Mouse (Mus musculus) erythroid progenitor cell, adult 5-6 weeks (primary cell): ENCODE measurements around the gene Ins2. TPM values are rescaled to one million over a fixed set of nuclear protein-coding genes. Genes with fewer than 3 reads are reported as not detected.

Experiments
- ATAC-seq: replicated peaks from 2 replicates; pipeline ENCODE4 v1.8.0; 2016; ENCODE audit warnings: moderate number of reproducible peaks, mild to moderate bottlenecking, moderate TSS enrichment, inconsistent platforms; ENCODE audit not compliant: poor library complexity, low FRiP score, severe bottlenecking
- total RNA-seq, 2 experiments: library from RNA; stranded (forward) in 1 of 2; stranded (reverse) in 1 of 2; fragments of 150-400 nt in 1 of 2; fragments of 186-747, 209-891 nt in 1 of 2; gene quantifications; 2 replicates each; pipeline versions ENCODE4 v1.2.3 to v1.2.4; 2015 to 2017; ENCODE audit warnings: low replicate concordance in 2 of 2

The Ins2 gene
- total RNA-seq (2015; ENCODE audit: low replicate concordance) (not detected in 2 replicates), total RNA-seq (2017; ENCODE audit: low replicate concordance) (not detected in 2 replicates)

- ATAC-seq, result no peak
These were observed at the start of gene Ins2 for GRCm38 (mm10) chr7:142743281-142743680. Ins2 (minus strand) TSS chr7:142743381.

- no peak for ATAC-seq
These were observed 49.6 kb upstream of the Ins2 start for GRCm38 (mm10) chr7:142792650-142793275.

GRCm38 (mm10) chr7:142789667-142790066 lies 46.5 kb upstream of the Ins2 start:
- 0 out of 2 replicates have a peak, but pooled peaks have one; percentile 34 for ATAC-seq

- peak; percentile 48 for ATAC-seq
These were observed 5.4 kb downstream of the Ins2 start for GRCm38 (mm10) chr7:142737772-142738171.

GRCm38 (mm10) chr7:142736943-142737490 lies 6.2 kb downstream of the Ins2 start:
- ATAC-seq, result peak; percentile 64; the same call in 1 of the 2 replicates

- no peak for ATAC-seq
These were observed 17.2 kb downstream of the Ins2 start for GRCm38 (mm10) chr7:142725973-142726372.

- no peak for ATAC-seq
These were observed 22.5 kb downstream of the Ins2 start for GRCm38 (mm10) chr7:142720725-142721124.

GRCm38 (mm10) chr7:142714783-142715498 lies 28.2 kb downstream of the Ins2 start:
- no peak for ATAC-seq

- ATAC-seq, result no peak
These were observed 36.3 kb downstream of the Ins2 start for GRCm38 (mm10) chr7:142706873-142707272.

GRCm38 (mm10) chr7:142699334-142699860 lies 43.8 kb downstream of the Ins2 start:
- ATAC-seq, result no peak

GRCm38 (mm10) chr7:142678611-142679010 lies 64.6 kb downstream of the Ins2 start:
- no peak for ATAC-seq

- ATAC-seq, result no peak
These were observed 67.5 kb downstream of the Ins2 start for GRCm38 (mm10) chr7:142675644-142676043.

GRCm38 (mm10) chr7:142675141-142675540 lies 68.0 kb downstream of the Ins2 start:
- no peak for ATAC-seq

GRCm38 (mm10) chr7:142672120-142672519 lies 71.1 kb downstream of the Ins2 start:
- no peak for ATAC-seq

- ATAC-seq, result no peak
These were observed 72.1 kb downstream of the Ins2 start for GRCm38 (mm10) chr7:142671067-142671466.

GRCm38 (mm10) chr7:142669751-142670625 lies 73.2 kb downstream of the Ins2 start, which contains the start of gene Gm49394:
Gm49394 (minus strand) TSS chr7:142669942.
- ATAC-seq, result no peak

- no peak for ATAC-seq
These were observed 74.9 kb downstream of the Ins2 start for GRCm38 (mm10) chr7:142668328-142668727.

GRCm38 (mm10) chr7:142667521-142667920 lies 75.7 kb downstream of the Ins2 start:
- no peak for ATAC-seq

- ATAC-seq, result no peak
These were observed 76.5 kb downstream of the Ins2 start, which contains the start of gene Igf2 for GRCm38 (mm10) chr7:142666659-142667058. Igf2 (minus strand) TSS chr7:142666816.

GRCm38 (mm10) chr7:142666109-142666508 lies 77.1 kb downstream of the Ins2 start:
- no peak for ATAC-seq
